Mouse (Mus musculus): ENCODE results near the gene Sema6b.

- TF ChIP-seq CTCF (IDR thresholded peaks at IDR 0.05; ENCODE audit: borderline replicate concordance, insufficient read depth, low read depth, low read length) (peak; percentile 81), POLR2A (IDR thresholded peaks at IDR 0.05; ENCODE audit: borderline replicate concordance, insufficient read depth, low read length) (no peak)
These were observed 8.3 kb downstream of the Sema6b start for GRCm38 (mm10) chr17:56131814-56132213.

Measured in cerebellum, adult 2 months (tissue).